Mouse (Mus musculus) CH12.LX (cell line): ENCODE results near the gene Krr1. TPM values are rescaled to one million over a fixed set of nuclear protein-coding genes. Genes with fewer than 3 reads are reported as not detected.
A peak's percentile ranks its signal among the peaks of the same experiment; 100 is the strongest.

Experiments used
- DNase-seq: peaks from one replicate; pipeline ENCODE4 v3.0.0-alpha.2; 2013; ENCODE audit errors: extremely low read depth
- H3K27ac ChIP-seq: 2 replicates; pipeline ENCODE4 v1.5.1; 2012; ENCODE audit warnings: low read depth, mild to moderate bottlenecking, control low read depth, moderate library complexity; ENCODE audit not compliant: insufficient read depth
- H3K27me3 ChIP-seq: replicated peaks from 2 replicates; pipeline ENCODE3; 2012; ENCODE audit warnings: inconsistent platforms
- H3K36me3 ChIP-seq, 2 experiments: replicated peaks in 1 of 2; 2 replicates each; pipeline versions ENCODE3 to v1.6.1; 2012; ENCODE audit warnings: inconsistent platforms in 1 of 2, low read length in 1 of 2, mild to moderate bottlenecking in 1 of 2, mixed read lengths in 1 of 2, moderate library complexity in 1 of 2; ENCODE audit not compliant: control insufficient read depth in 1 of 2, insufficient read depth in 1 of 2
- H3K4me1 ChIP-seq, 2 experiments: 2 replicates each; pipeline ENCODE4 v1.6.1; 2012; ENCODE audit warnings: inconsistent platforms in 1 of 2, moderate library complexity in 1 of 2; ENCODE audit not compliant: insufficient read depth in 2 of 2, control insufficient read depth in 1 of 2
- H3K4me2 ChIP-seq: 2 replicates; pipeline ENCODE4 v1.6.1; 2012; ENCODE audit warnings: low read depth, mild to moderate bottlenecking, control low read depth; ENCODE audit not compliant: poor library complexity, insufficient read depth, severe bottlenecking
- H3K4me3 ChIP-seq, 3 experiments: fragments of 150-350 bp in 1 of 3; sonication (generic) in 1 of 3; replicated peaks in 1 of 3; 2 replicates each; pipeline versions ENCODE3 to v1.5.1; 2011 to 2012; ENCODE audit warnings: low read depth in 2 of 3, low read length in 2 of 3, mild to moderate bottlenecking in 2 of 3, moderate library complexity in 2 of 3, control low read depth in 1 of 3, improper control_type of control experiment in 1 of 3, inconsistent platforms in 1 of 3, mixed read lengths in 1 of 3; ENCODE audit not compliant: poor library complexity in 1 of 3
- H3K79me2 ChIP-seq: replicated peaks from 2 replicates; pipeline ENCODE4 v1.6.1; 2012; ENCODE audit warnings: mild to moderate bottlenecking, moderate library complexity; ENCODE audit not compliant: control insufficient read depth, poor library complexity, insufficient read depth, severe bottlenecking; ENCODE audit errors: extremely low read depth
- H3K9ac ChIP-seq: 2 replicates; pipeline ENCODE4 v1.6.1; 2012; ENCODE audit warnings: low read depth, mild to moderate bottlenecking, control low read depth, moderate library complexity; ENCODE audit not compliant: insufficient read depth
- H3K9me3 ChIP-seq: replicated peaks from 2 replicates; pipeline ENCODE3; 2012; ENCODE audit warnings: low read length, inconsistent platforms, mixed read lengths
- CHD1 ChIP-seq: IDR thresholded peaks from 2 replicates; pipeline ENCODE4 v1.6.1; 2012; ENCODE audit warnings: low read depth, low read length, improper control_type of control experiment, inconsistent platforms
- CHD2 ChIP-seq: IDR thresholded peaks from 2 replicates; pipeline ENCODE4 v1.6.1; 2011; ENCODE audit warnings: low read length, improper control_type of control experiment
- CTCF ChIP-seq, 2 experiments: IDR thresholded peaks in 1 of 2; conservative IDR thresholded peaks in 1 of 2; 2 replicates each; pipeline ENCODE4 v1.5.1; 2011 to 2012; ENCODE audit warnings: low read depth in 2 of 2, low read length in 2 of 2, improper control_type of control experiment in 1 of 2, inconsistent platforms in 1 of 2, mild to moderate bottlenecking in 1 of 2, moderate library complexity in 1 of 2
- E2F4 ChIP-seq: IDR thresholded peaks from 2 replicates; pipeline ENCODE4 v1.6.1; 2011; ENCODE audit warnings: low read depth, low read length, improper control_type of control experiment; ENCODE audit not compliant: insufficient replicate concordance
- ELF1 ChIP-seq: IDR thresholded peaks from 2 replicates; pipeline ENCODE4 v1.6.1; 2014; ENCODE audit warnings: low read depth, mild to moderate bottlenecking, inconsistent platforms, low read length, improper control_type of control experiment
- EP300 ChIP-seq: IDR thresholded peaks from 2 replicates; pipeline ENCODE4 v1.6.1; 2011; ENCODE audit warnings: low read length, improper control_type of control experiment
- ETS1 ChIP-seq: conservative IDR thresholded peaks from 2 replicates; pipeline ENCODE4 v1.6.1; 2012; ENCODE audit warnings: low read depth, mild to moderate bottlenecking, inconsistent platforms, low read length, improper control_type of control experiment, moderate library complexity
- GABPA ChIP-seq: IDR thresholded peaks from 2 replicates; pipeline ENCODE4 v1.6.1; 2012; ENCODE audit warnings: low read depth, low read length, improper control_type of control experiment, inconsistent platforms; ENCODE audit not compliant: insufficient replicate concordance
- HCFC1 ChIP-seq: IDR thresholded peaks from 2 replicates; pipeline ENCODE4 v1.6.1; 2012; ENCODE audit warnings: low read depth, mild to moderate bottlenecking, inconsistent platforms, low read length, improper control_type of control experiment
- JUN ChIP-seq: IDR thresholded peaks from 2 replicates; pipeline ENCODE4 v1.6.1; 2011; ENCODE audit warnings: low read depth, mild to moderate bottlenecking, low read length, improper control_type of control experiment, moderate library complexity; ENCODE audit not compliant: insufficient read depth
- KAT2A ChIP-seq: IDR thresholded peaks from 2 replicates; pipeline ENCODE4 v1.6.1; 2012; ENCODE audit warnings: low read length, improper control_type of control experiment, inconsistent platforms; ENCODE audit not compliant: insufficient replicate concordance
- MAFK ChIP-seq: IDR thresholded peaks from 2 replicates; pipeline ENCODE4 v1.6.1; 2011; ENCODE audit warnings: low read length, improper control_type of control experiment; ENCODE audit not compliant: insufficient replicate concordance
- MAX ChIP-seq: IDR thresholded peaks from 2 replicates; pipeline ENCODE4 v1.6.1; 2011; ENCODE audit warnings: low read length, improper control_type of control experiment
- MAZ ChIP-seq: IDR thresholded peaks from 2 replicates; pipeline ENCODE4 v1.6.1; 2012; ENCODE audit warnings: low read depth, mild to moderate bottlenecking, inconsistent platforms, low read length, improper control_type of control experiment, moderate library complexity
- MXI1 ChIP-seq: IDR thresholded peaks from 2 replicates; pipeline ENCODE4 v1.6.1; 2011; ENCODE audit warnings: mild to moderate bottlenecking, low read depth, low read length, improper control_type of control experiment
- MYC ChIP-seq: IDR thresholded peaks from 2 replicates; pipeline ENCODE4 v1.6.1; 2011; ENCODE audit warnings: low read depth, mild to moderate bottlenecking, improper control_type of control experiment, low read length
- NELFE ChIP-seq: IDR thresholded peaks from 2 replicates; pipeline ENCODE4 v1.6.1; 2011; ENCODE audit warnings: low read depth, low read length, improper control_type of control experiment
- PAX5 ChIP-seq: IDR thresholded peaks from 2 replicates; pipeline ENCODE4 v1.6.1; 2012; ENCODE audit warnings: low read length, inconsistent platforms, mixed read lengths
- POLR2A ChIP-seq: IDR thresholded peaks from 2 replicates; pipeline ENCODE4 v1.6.1; 2011; ENCODE audit warnings: low read depth, mild to moderate bottlenecking, improper control_type of control experiment, low read length
- POLR2AphosphoS2 ChIP-seq: IDR thresholded peaks from 2 replicates; pipeline ENCODE4 v1.6.1; 2011; ENCODE audit warnings: low read depth, low read length, improper control_type of control experiment
- RAD21 ChIP-seq: IDR thresholded peaks from 2 replicates; pipeline ENCODE4 v1.6.1; 2011; ENCODE audit warnings: low read depth, mild to moderate bottlenecking, low read length, improper control_type of control experiment, moderate library complexity
- SIN3A ChIP-seq: IDR thresholded peaks from 2 replicates; pipeline ENCODE4 v1.6.1; 2012; ENCODE audit warnings: low read length, improper control_type of control experiment, inconsistent platforms
- SMC3 ChIP-seq: IDR thresholded peaks from 2 replicates; pipeline ENCODE4 v1.6.1; 2011; ENCODE audit warnings: low read depth, low read length, improper control_type of control experiment
- TBP ChIP-seq: conservative IDR thresholded peaks from 2 replicates; pipeline ENCODE4 v1.6.1; 2011; ENCODE audit warnings: low read depth, low read length, improper control_type of control experiment
- TCF12 ChIP-seq: IDR thresholded peaks from 2 replicates; pipeline ENCODE4 v1.6.1; 2014; ENCODE audit warnings: low read depth, mild to moderate bottlenecking, inconsistent platforms, low read length, improper control_type of control experiment
- USF1 ChIP-seq: IDR thresholded peaks from 2 replicates; pipeline ENCODE4 v1.6.1; 2014; ENCODE audit warnings: low read depth, mild to moderate bottlenecking, inconsistent platforms, low read length, improper control_type of control experiment
- USF2 ChIP-seq: conservative IDR thresholded peaks from 2 replicates; pipeline ENCODE4 v1.6.1; 2011; ENCODE audit warnings: low read depth, low read length, improper control_type of control experiment
- ZC3H11A ChIP-seq: IDR thresholded peaks from 2 replicates; pipeline ENCODE4 v1.6.1; 2012; ENCODE audit warnings: low read depth, mild to moderate bottlenecking, inconsistent platforms, low read length, improper control_type of control experiment
- ZKSCAN1 ChIP-seq: IDR thresholded peaks from 2 replicates; pipeline ENCODE4 v1.6.1; 2012; ENCODE audit warnings: low read depth, inconsistent platforms, low read length, improper control_type of control experiment, borderline replicate concordance
- ZMIZ1 ChIP-seq: IDR thresholded peaks from 2 replicates; pipeline ENCODE4 v1.6.1; 2012; ENCODE audit warnings: low read depth, mild to moderate bottlenecking, inconsistent platforms, low read length, improper control_type of control experiment
- ZNF384 ChIP-seq: IDR thresholded peaks from 2 replicates; pipeline ENCODE4 v1.6.1; 2012; ENCODE audit warnings: low read depth, low read length, improper control_type of control experiment, inconsistent platforms
- dilution Hi-C: fragments of 300-500 bp; cut with MboI; formaldehyde crosslinking; loops from 2 replicates; pipeline ENCODE4 v1.14.3; 2020; ENCODE audit warnings: low sequenced_read_pairs; ENCODE audit not compliant: extremely low pct_unique_long_range_greater_than_20kb, extremely low pct_ligation_motif_present
- in situ Hi-C: fragments of 300-500 bp; cut with MboI; formaldehyde crosslinking; loops from 3 replicates; pipeline ENCODE4 v1.14.3; 2019; ENCODE audit warnings: low sequenced_read_pairs, low pct_ligation_motif_present, low pct_unique_long_range_greater_than_20kb, mixed read lengths
- polyA plus RNA-seq: library from polyadenylated mRNA; unstranded; fragments of >175 nt; gene quantifications from 2 replicates; pipeline ENCODE4 v1.2.1, GENCODE M21; 2012; ENCODE audit warnings: low read depth; ENCODE audit not compliant: insufficient read length
- total RNA-seq, 2 experiments: library from RNA; depleted of rRNA; stranded (reverse); fragments of 300-350 nt in 1 of 2; fragments of >200 nt in 1 of 2; gene quantifications; 2 replicates each; pipeline ENCODE4 v1.2.3; 2012 to 2014

Krr1 gene
- total and polyA plus RNA-seq, 3 experiments = 56.9 to 108 (median 58.7) TPM

DNA sequence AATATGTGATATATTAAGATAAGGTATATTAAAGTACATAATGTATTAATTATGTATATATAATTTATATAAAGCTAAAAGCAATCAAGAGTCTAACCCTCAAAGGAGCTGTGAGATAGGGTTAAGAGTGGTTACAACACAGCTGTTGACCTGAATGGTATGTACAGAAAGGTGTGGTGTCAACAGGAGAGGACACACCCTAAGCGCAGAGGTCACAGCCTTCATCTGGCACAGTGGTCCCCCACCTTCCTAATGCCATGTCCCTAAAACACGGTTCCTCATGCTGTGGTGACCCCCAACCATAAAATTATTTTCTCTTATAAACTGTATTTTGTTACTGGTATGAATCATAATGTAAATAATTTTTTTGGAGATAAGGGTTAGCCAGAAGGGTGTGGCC is 28.9 kb downstream of the Krr1 start:
- TF ChIP-seq ZNF384 (no peak), NELFE (no peak), POLR2AphosphoS2 (no peak), SIN3A (no peak), TBP (no peak), CHD2 (no peak), MXI1 (no peak), CHD1 (no peak), USF1 (no peak), MAZ (no peak)
- in situ Hi-C loops (no loop called here), dilution Hi-C loops (no loop called here)
- no peaks in the 10 kb centered on the region for H3K27me3 ChIP-seq
- peak overlapping the region; percentile 76 for H3K4me2 ChIP-seq
- peaks cover 11% of the 10 kb centered on the region for H3K79me2 ChIP-seq
- DNase-seq = no peak
- H3K9me3 ChIP-seq = no peaks in the 10 kb centered on the region
- peaks cover 0 to 2% of the 10 kb centered on the region in 2 experiments for H3K36me3 ChIP-seq
- H3K9ac ChIP-seq = peak overlapping the region; percentile 77; the same call in 1 of the 2 replicates
- H3K27ac ChIP-seq = peak overlapping the region; percentile 99
- H3K4me3 ChIP-seq = peak overlapping the region; percentile 24 to 63 (median 50)
- H3K4me1 ChIP-seq = peaks cover 4 to 32% of the 10 kb centered on the region in 2 experiments; a peak in 3 of 4 replicates

DNA sequence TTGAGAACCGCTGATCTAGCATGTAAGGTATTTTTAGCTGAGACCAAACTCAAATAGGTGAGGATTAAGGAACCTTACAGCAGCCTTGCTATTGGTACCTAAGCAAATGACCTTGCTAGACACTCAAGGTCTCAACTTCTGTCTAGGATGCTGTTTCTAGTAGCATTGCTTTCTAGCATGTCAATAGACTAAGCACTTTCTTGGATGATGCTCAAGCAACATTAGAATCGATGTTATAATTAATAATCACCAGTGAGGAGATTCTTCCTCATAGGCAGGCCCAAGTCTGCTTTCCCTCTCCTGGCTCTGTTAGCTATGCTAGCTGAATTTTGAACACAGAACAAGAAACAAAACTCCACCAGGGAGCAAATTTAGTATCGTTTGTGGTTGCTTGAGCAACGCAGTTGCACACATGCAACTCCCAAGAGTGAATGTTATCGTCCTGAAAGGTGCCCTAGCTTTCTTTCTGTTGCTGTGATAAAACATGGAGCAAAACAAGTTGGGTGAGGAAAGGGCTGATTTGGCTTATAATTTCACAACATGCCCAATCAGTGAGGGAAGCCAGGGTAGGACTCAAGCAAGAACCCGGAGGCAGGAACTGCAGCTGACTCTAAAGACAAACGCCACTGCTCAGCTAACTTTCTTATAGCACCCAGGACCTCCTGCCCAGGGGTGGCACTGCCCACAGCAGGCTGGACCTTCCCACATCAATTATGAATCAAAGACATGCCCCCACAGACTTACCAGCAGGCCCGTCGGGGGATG is 29.5 kb downstream of the Krr1 start:
- peak overlapping the region; percentile 24 to 63 (median 50) for H3K4me3 ChIP-seq
- H3K27me3 ChIP-seq = no peaks in the 10 kb centered on the region
- H3K9me3 ChIP-seq = no peaks in the 10 kb centered on the region
- peaks cover 4 to 32% of the 10 kb centered on the region in 2 experiments; a peak in 3 of 4 replicates for H3K4me1 ChIP-seq
- H3K79me2 ChIP-seq = peaks cover 5% of the 10 kb centered on the region
- peak overlapping the region; percentile 76 for H3K4me2 ChIP-seq
- peak overlapping the region; percentile 99 for H3K27ac ChIP-seq
- peaks cover 0 to 2% of the 10 kb centered on the region in 2 experiments for H3K36me3 ChIP-seq
- peak overlapping the region; percentile 77 for H3K9ac ChIP-seq
- in situ Hi-C loops (no loop called here), dilution Hi-C loops (no loop called here)
- DNase-seq = peak; percentile 56
- TF ChIP-seq SMC3 = no peak
- TF ChIP-seq ZMIZ1 = peak; percentile 18; the same call in 1 of the 2 replicates
- no peak for TF ChIP-seq GABPA
- no peak for TF ChIP-seq MAZ
- no peak for TF ChIP-seq USF1
- TF ChIP-seq KAT2A = no peak
- no peak for TF ChIP-seq RAD21
- no peak for TF ChIP-seq USF2
- no peak for TF ChIP-seq JUN
- no peak for TF ChIP-seq CTCF (conservative IDR thresholded peaks at IDR 0.05 in 1 of 2, IDR thresholded peaks at IDR 0.05 in 1 of 2; ENCODE audit: low read depth in 2 of 2, low read length in 2 of 2)
- TF ChIP-seq POLR2A = peak; percentile 51; the same call in 1 of the 2 replicates
- TF ChIP-seq HCFC1 = no peak
- TF ChIP-seq ZC3H11A = no peak
- peak; percentile 68; the same call in 1 of the 2 replicates for TF ChIP-seq SIN3A
- no peak; the same call in 1 of the 2 replicates for TF ChIP-seq MAFK
- TF ChIP-seq POLR2AphosphoS2 = peak; percentile 68; the same call in 1 of the 2 replicates
- no peak for TF ChIP-seq MAX
- no peak for TF ChIP-seq ELF1
- no peak for TF ChIP-seq ZKSCAN1
- TF ChIP-seq E2F4 = no peak
- TF ChIP-seq TCF12 = no peak
- no peak for TF ChIP-seq MYC
- no peak; the same call in 1 of the 2 replicates for TF ChIP-seq CHD1
- TF ChIP-seq ETS1 = no peak
- peak; percentile 18 for TF ChIP-seq MXI1
- TF ChIP-seq EP300 = peak; percentile 53; the same call in 1 of the 2 replicates
- no peak for TF ChIP-seq ZNF384
- TF ChIP-seq PAX5 = no peak
